Mouse (Mus musculus): ENCODE results near the gene Maats1. TPM values are rescaled to one million over a fixed set of nuclear protein-coding genes. Genes with fewer than 3 reads are reported as not detected.

The Maats1 gene
- polyA plus RNA-seq, 1 experiment from 2014 or later = 0.20 TPM

DNA sequence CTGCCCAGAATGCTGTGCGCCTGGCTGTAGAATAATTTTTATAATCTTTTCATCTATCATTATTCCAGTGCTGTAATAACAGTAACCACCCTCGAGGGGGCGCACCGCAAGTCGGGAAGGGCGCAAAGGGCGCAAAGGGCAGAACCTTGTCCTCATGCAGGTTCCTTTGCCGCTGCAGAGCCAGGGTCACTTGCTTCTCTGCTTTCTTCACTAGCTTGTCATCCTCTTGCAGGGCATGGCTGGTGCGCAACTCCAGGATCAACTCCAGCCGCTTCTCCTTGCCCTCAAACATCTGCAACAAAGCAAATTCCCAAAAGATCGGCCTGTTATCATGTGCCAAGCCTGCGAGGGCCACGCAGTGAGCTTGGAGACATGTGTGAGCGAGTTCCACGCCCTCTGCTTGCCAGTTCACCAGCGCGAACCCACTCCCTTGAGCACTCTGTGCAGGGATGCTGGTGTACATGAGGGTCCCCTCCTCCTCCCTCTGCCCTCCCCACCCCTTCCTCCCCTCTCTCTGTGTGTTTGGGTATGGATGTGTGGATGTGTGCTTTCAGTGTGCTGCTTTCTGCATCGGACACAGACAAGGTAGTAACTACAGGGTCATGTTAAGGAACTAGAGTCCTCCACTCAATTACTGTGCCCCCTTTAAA lies 35.2 kb downstream of the Maats1 start:
- Histone ChIP-seq H3K9me3 (ENCODE audit: control insufficient read depth, low read length) (no peaks in the 10 kb centered on the region), H3K4me3 (ENCODE audit: low read depth, low read length) (no peak overlapping the region), H3K4me2 (ENCODE audit: low read depth, severe bottlenecking) (0 out of 2 replicates have a peak overlapping the region, but pooled peaks have one; percentile 4), H3K4me1 (ENCODE audit: control insufficient read depth, insufficient read depth, low read length) (peaks cover 14% of the 10 kb centered on the region), H3K9ac (ENCODE audit: low read length) (no peak overlapping the region), H3K36me3 (ENCODE audit: control insufficient read depth, insufficient read depth, low read length) (no peaks in the 10 kb centered on the region), H3K27ac (replicated peaks; ENCODE audit: low read depth, low read length) (peak overlapping the region; percentile 68; the same call in 1 of the 2 replicates), H3K27me3 (ENCODE audit: control insufficient read depth, insufficient read depth, low read length) (no peaks in the 10 kb centered on the region)
- ATAC-seq (ENCODE audit: insufficient number of reproducible peaks, low FRiP score, low TSS enrichment, low read depth) (peak; percentile 68), DNase-seq (ENCODE audit: low spot score) (peak; percentile 47)
- WGBS = 56% methylated on average over 18 of the region's 18 CpGs

DNA sequence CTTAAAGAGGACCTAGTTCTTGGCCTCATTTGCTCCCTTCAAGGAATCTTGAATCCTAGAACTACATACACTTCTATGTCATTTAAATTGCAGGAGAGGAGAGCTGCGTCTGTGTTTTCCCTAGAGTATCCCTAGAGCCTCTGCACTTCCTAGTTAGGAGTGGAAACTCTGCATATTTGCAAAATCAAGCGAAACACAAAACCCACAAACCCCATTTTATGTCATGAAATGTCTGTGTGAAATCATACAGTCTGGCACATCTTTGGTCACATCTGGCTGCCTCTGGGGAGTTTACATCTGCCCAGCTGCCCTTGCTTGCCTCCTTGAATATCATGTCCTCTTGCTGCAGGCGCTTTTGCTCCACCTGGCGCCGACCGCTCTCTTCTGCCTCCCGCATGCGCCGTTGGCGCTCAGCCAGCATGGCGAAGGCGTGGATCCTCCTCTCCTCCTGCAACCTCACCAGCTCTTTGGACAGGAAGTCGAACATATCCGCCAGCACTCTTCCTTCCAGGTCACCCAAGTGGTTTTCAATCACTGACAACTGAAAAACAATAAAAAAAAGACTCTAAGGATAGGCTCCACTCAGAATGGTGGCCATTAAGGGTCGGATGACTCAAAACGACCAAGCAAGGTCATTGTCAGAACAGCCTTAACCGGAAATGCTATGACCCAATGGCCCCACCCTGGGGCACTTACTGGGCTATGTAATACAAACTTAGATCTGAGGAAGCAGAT lies 37.3 kb downstream of the Maats1 start:
- 72% methylated on average over 17 of the region's 17 CpGs for WGBS
- Histone ChIP-seq H3K9ac (ENCODE audit: low read length) (no peak overlapping the region), H3K4me3 (ENCODE audit: low read depth, low read length) (no peak overlapping the region), H3K4me1 (ENCODE audit: control insufficient read depth, insufficient read depth, low read length) (peaks cover 14% of the 10 kb centered on the region), H3K36me3 (ENCODE audit: control insufficient read depth, insufficient read depth, low read length) (no peaks in the 10 kb centered on the region), H3K9me3 (ENCODE audit: control insufficient read depth, low read length) (no peaks in the 10 kb centered on the region), H3K27ac (replicated peaks; ENCODE audit: low read depth, low read length) (no peak overlapping the region), H3K27me3 (ENCODE audit: control insufficient read depth, insufficient read depth, low read length) (no peaks in the 10 kb centered on the region), H3K4me2 (ENCODE audit: low read depth, severe bottlenecking) (no peak overlapping the region)
- no peak for DNase-seq (ENCODE audit: low spot score)
- no peak for ATAC-seq (ENCODE audit: insufficient number of reproducible peaks, low FRiP score, low TSS enrichment, low read depth)

DNA sequence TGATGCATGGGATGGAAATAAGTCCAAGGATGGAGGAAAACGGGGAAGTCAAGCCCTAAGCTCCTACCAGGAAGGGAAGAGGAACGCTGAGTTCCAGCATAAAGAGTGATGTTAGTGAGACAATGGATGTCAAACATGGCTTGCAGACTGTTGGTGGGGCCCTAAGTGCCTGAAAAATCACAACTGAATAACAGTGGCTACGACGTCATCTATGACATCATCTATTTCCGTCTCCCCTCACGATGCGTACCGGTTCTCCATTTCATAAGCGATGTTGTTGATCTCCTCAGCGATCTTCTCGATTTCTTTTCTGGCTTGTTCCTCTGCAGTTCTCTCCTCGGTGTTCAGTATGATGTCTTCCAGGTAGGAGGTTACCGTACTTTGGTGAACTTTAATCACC lies 39.6 kb downstream of the Maats1 start:
- H3K4me1 ChIP-seq (ENCODE audit: control insufficient read depth, insufficient read depth, low read length) = peaks cover 10% of the 10 kb centered on the region
- H3K4me3 ChIP-seq (ENCODE audit: low read depth, low read length) = no peak overlapping the region
- no peaks in the 10 kb centered on the region for H3K36me3 ChIP-seq (ENCODE audit: control insufficient read depth, insufficient read depth, low read length)
- 90% methylated on average over 13 of the region's 13 CpGs for WGBS
- H3K4me2 ChIP-seq (ENCODE audit: low read depth, severe bottlenecking) = no peak overlapping the region
- H3K9me3 ChIP-seq (ENCODE audit: control insufficient read depth, low read length) = no peaks in the 10 kb centered on the region
- no peak for ATAC-seq (ENCODE audit: insufficient number of reproducible peaks, low FRiP score, low TSS enrichment, low read depth)
- no peak for DNase-seq (ENCODE audit: low spot score)
- H3K27me3 ChIP-seq (ENCODE audit: control insufficient read depth, insufficient read depth, low read length) = no peaks in the 10 kb centered on the region
- H3K27ac ChIP-seq (replicated peaks; ENCODE audit: low read depth, low read length) = no peak overlapping the region
- H3K9ac ChIP-seq (ENCODE audit: low read length) = no peak overlapping the region

DNA sequence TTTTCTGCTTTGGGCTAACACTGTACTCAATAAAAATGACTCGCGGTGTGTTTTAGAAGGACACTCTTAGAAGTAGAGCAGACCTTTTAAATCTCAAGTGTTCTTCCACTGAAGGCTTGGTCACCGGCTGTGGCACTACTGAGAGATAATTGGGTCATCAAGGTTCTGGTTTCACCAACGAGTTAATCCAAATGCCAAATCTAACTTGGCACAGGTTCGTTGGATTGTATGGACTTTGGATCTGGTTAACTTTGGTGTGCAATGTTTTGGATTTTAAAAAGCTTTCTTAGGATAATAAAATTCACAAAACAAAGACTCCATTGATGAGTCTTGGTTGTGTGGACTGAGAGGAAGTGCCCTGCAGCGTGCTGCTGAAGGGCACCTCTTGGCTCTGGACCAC lies 43.5 kb downstream of the Maats1 start:
- no peaks in the 10 kb centered on the region for H3K27me3 ChIP-seq (ENCODE audit: control insufficient read depth, insufficient read depth, low read length)
- H3K4me1 ChIP-seq (ENCODE audit: control insufficient read depth, insufficient read depth, low read length) = no peaks in the 10 kb centered on the region
- 87% methylated on average over 6 of the region's 6 CpGs for WGBS
- DNase-seq (ENCODE audit: low spot score) (no peak), ATAC-seq (ENCODE audit: insufficient number of reproducible peaks, low FRiP score, low TSS enrichment, low read depth) (no peak)
- no peaks in the 10 kb centered on the region for H3K9me3 ChIP-seq (ENCODE audit: control insufficient read depth, low read length)
- no peaks in the 10 kb centered on the region for H3K36me3 ChIP-seq (ENCODE audit: control insufficient read depth, insufficient read depth, low read length)
- no peak overlapping the region for H3K27ac ChIP-seq (replicated peaks; ENCODE audit: low read depth, low read length)
- H3K4me2 ChIP-seq (ENCODE audit: low read depth, severe bottlenecking) = no peak overlapping the region
- no peak overlapping the region for H3K4me3 ChIP-seq (ENCODE audit: low read depth, low read length)
- no peak overlapping the region for H3K9ac ChIP-seq (ENCODE audit: low read length)

DNA sequence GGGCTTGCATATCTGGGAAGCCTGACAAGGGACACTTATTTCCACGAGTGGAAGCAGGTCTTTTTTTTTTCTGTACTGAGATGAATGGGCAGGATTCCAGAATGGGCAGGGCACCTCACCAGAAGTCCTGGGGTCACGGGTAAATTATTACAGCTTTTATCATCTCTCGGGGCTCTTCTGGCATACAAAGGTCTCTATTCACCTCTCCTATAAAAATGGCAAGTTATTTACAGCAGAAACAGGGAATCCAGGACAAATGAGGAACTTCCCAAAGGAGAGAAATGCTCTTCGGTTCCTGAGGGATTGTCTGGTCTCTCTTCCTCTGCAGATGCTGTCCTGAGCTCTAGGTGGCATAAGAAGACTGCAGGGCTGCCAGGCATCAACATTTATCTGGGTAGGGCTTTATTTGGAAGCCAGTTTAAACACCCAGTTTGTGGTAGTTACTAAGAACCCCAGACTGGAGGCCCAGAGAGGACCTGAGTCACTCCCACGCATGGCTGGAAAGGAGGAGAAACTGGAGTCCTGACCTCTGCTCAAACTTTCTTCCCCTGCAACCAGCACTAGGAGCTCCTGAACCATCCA lies 46.5 kb downstream of the Maats1 start:
- no peak for ATAC-seq (ENCODE audit: insufficient number of reproducible peaks, low FRiP score, low TSS enrichment, low read depth)
- WGBS = 62% methylated on average over 5 of the region's 5 CpGs
- Histone ChIP-seq H3K4me1 (ENCODE audit: control insufficient read depth, insufficient read depth, low read length) (no peaks in the 10 kb centered on the region), H3K27ac (replicated peaks; ENCODE audit: low read depth, low read length) (no peak overlapping the region), H3K36me3 (ENCODE audit: control insufficient read depth, insufficient read depth, low read length) (no peaks in the 10 kb centered on the region), H3K9me3 (ENCODE audit: control insufficient read depth, low read length) (no peaks in the 10 kb centered on the region), H3K27me3 (ENCODE audit: control insufficient read depth, insufficient read depth, low read length) (no peaks in the 10 kb centered on the region), H3K4me3 (ENCODE audit: low read depth, low read length) (no peak overlapping the region), H3K9ac (ENCODE audit: low read length) (no peak overlapping the region), H3K4me2 (ENCODE audit: low read depth, severe bottlenecking) (no peak overlapping the region)
- DNase-seq (ENCODE audit: low spot score) = no peak

DNA sequence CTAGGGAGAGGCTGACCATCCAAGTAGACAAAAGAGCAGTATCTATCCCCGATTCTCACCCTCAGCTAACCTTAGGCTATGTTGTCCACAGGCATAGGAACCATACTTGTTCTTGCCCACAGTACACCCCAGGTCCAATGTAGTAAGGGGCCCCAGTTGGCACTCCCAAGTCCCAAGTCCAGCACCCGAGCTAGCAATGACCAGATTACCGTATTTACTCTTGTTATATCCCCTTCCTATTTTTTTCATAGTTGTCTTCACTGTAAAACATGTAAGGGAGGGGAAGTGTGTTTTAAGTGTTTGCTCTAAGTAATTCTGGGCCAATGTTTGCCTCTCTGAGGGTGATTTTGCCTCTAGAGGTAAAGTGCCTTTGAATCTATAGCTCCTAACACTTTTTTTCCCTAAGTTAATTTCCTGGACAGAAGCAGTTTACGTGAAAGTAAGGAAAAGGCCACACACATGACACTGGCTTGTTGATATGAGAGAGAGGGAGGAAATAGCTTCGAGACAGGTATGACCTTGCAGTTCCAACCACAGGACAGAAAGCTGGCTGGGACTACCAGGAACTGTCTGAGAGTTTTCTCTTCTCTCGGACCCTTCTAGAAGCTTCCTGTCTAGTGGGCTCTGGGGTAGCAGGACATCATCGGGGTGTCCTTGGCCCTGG lies 47.1 kb downstream of the Maats1 start, which contains the start of gene Nr1i2:
TSS of gene Nr1i2 (minus strand) at position 140 of the 664 bp plus-strand sequence.
- no peaks in the 10 kb centered on the region for H3K9me3 ChIP-seq (ENCODE audit: control insufficient read depth, low read length)
- H3K4me1 ChIP-seq (ENCODE audit: control insufficient read depth, insufficient read depth, low read length) = no peaks in the 10 kb centered on the region
- H3K27me3 ChIP-seq (ENCODE audit: control insufficient read depth, insufficient read depth, low read length) = no peaks in the 10 kb centered on the region
- H3K4me2 ChIP-seq (ENCODE audit: low read depth, severe bottlenecking) = no peak within 1 kb of the TSS
- H3K4me3 ChIP-seq (ENCODE audit: low read depth, low read length) = no peak within 1 kb of the TSS
- WGBS = 72% methylated on average over 7 of the region's 7 CpGs
- ATAC-seq (ENCODE audit: insufficient number of reproducible peaks, low FRiP score, low TSS enrichment, low read depth) (no peak), DNase-seq (ENCODE audit: low spot score) (no peak)
- no peaks in the 10 kb centered on the region for H3K36me3 ChIP-seq (ENCODE audit: control insufficient read depth, insufficient read depth, low read length)
- H3K9ac ChIP-seq (ENCODE audit: low read length) = no peak within 1 kb of the TSS
- no peak within 1 kb of the TSS for H3K27ac ChIP-seq (replicated peaks; ENCODE audit: low read depth, low read length)

DNA sequence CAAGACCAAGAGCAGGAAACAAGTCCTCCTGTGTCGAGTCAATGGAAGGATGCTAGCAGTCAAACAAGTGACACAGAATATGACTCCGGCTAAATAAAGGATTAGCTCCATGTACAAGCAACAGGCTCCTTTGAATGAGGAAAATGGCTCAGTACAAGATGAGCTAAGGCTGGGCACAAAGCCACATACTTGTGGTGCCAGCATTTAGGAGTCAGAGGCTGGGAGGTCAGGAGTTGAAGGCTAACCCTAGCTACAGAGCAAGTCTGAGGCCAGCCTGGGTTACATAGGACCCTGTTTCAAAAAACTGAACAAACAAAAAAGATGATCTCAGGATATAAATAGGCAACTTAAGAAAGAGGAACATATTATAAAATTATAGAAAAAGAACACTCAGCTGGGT lies 51.8 kb downstream of the Maats1 start:
- no peaks in the 10 kb centered on the region for H3K36me3 ChIP-seq (ENCODE audit: control insufficient read depth, insufficient read depth, low read length)
- H3K27ac ChIP-seq (replicated peaks; ENCODE audit: low read depth, low read length) = no peak overlapping the region
- 90% methylated on average over 2 of the region's 2 CpGs for WGBS
- no peak overlapping the region for H3K4me3 ChIP-seq (ENCODE audit: low read depth, low read length)
- 0 out of 2 replicates have a peak, but pooled peaks cover 6% of the 10 kb centered on the region for H3K4me1 ChIP-seq (ENCODE audit: control insufficient read depth, insufficient read depth, low read length)
- H3K9me3 ChIP-seq (ENCODE audit: control insufficient read depth, low read length) = no peaks in the 10 kb centered on the region
- H3K27me3 ChIP-seq (ENCODE audit: control insufficient read depth, insufficient read depth, low read length) = no peaks in the 10 kb centered on the region
- no peak overlapping the region for H3K4me2 ChIP-seq (ENCODE audit: low read depth, severe bottlenecking)
- no peak for DNase-seq (ENCODE audit: low spot score)
- no peak for ATAC-seq (ENCODE audit: insufficient number of reproducible peaks, low FRiP score, low TSS enrichment, low read depth)
- H3K9ac ChIP-seq (ENCODE audit: low read length) = no peak overlapping the region

DNA sequence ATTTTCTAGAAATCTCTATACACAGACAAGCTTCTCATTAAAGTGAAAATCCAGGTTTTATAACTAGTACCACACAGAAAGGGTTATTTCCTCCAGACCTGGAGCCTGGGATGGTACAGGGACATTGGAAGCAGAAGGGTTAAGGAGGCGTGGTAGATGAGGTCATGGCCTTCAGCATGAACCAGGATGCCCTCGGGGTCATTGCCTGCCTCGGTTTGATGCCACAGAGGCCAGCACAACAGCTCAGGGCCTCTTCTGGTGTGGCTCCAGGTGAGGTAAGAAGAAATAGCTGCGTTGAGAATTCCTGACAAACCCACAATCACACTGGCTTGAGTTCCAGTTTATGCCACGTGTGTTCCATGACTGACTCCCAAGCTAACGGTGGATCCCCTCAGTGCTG lies 53.1 kb downstream of the Maats1 start:
- H3K36me3 ChIP-seq (ENCODE audit: control insufficient read depth, insufficient read depth, low read length) = no peaks in the 10 kb centered on the region
- no peaks in the 10 kb centered on the region for H3K9me3 ChIP-seq (ENCODE audit: control insufficient read depth, low read length)
- ATAC-seq (ENCODE audit: insufficient number of reproducible peaks, low FRiP score, low TSS enrichment, low read depth) (no peak), DNase-seq (ENCODE audit: low spot score) (no peak)
- 0 out of 2 replicates have a peak, but pooled peaks cover 6% of the 10 kb centered on the region for H3K4me1 ChIP-seq (ENCODE audit: control insufficient read depth, insufficient read depth, low read length)
- H3K4me3 ChIP-seq (ENCODE audit: low read depth, low read length) = no peak overlapping the region
- no peak overlapping the region for H3K4me2 ChIP-seq (ENCODE audit: low read depth, severe bottlenecking)
- no peak overlapping the region for H3K27ac ChIP-seq (replicated peaks; ENCODE audit: low read depth, low read length)
- 18% methylated on average over 6 of the region's 6 CpGs for WGBS
- H3K27me3 ChIP-seq (ENCODE audit: control insufficient read depth, insufficient read depth, low read length) = no peaks in the 10 kb centered on the region
- H3K9ac ChIP-seq (ENCODE audit: low read length) = no peak overlapping the region
